Mouse (Mus musculus): ENCODE results near the gene Ccdc30. TPM values are rescaled to one million over a fixed set of nuclear protein-coding genes. Genes with fewer than 3 reads are reported as not detected.

Gene Ccdc30
- total and polyA plus RNA-seq, 3 experiments: 0.60 TPM; not detected in 2

DNA sequence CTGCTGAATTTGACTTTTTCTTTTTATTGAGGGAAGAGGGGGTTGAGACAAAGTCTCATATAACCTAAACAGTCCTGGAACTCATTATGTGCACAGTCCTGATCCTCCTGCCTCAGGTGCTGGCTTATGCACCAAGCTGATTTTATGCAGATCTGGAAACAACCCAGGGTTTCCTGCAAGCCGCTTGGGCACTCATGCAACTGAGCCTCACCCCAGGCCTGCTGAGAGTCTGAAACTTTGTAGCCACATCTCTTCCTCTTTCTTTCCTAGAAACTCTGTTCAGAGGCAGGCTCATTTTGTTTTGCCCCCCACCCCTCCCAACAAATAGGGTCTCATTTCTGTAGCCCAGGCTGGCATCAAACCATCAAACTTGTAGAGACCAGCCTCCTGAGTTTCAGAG is 101.6 kb downstream of the Ccdc30 start:
- ATAC-seq (ENCODE audit: extremely low read depth, insufficient number of reproducible peaks, low FRiP score, poor library complexity, severe bottlenecking) (no peak), DNase-seq (ENCODE audit: low spot score) (no peak)
- no peak overlapping the region for H3K4me3 ChIP-seq (ENCODE audit: low read depth, low read length)
- no peaks in the 10 kb centered on the region for H3K27me3 ChIP-seq (ENCODE audit: insufficient read depth, low read length)
- no peaks in the 10 kb centered on the region for H3K9me3 ChIP-seq (replicated peaks)
- TF ChIP-seq CTCF (IDR thresholded peaks at IDR 0.05; ENCODE audit: low read depth, low read length) (no peak), POLR2AphosphoS5 (IDR thresholded peaks at IDR 0.05; ENCODE audit: insufficient replicate concordance, low read depth, low read length) (no peak), GATA1 (IDR thresholded peaks at IDR 0.05; ENCODE audit: borderline replicate concordance, low read length) (no peak), TAL1 (conservative IDR thresholded peaks at IDR 0.05; ENCODE audit: low read depth, low read length) (no peak), GATA2 (IDR thresholded peaks at IDR 0.05; ENCODE audit: borderline replicate concordance, low read depth, low read length) (no peak)
- peaks cover 95% of the 10 kb centered on the region for H3K36me3 ChIP-seq (replicated peaks)
- H3K4me1 ChIP-seq (ENCODE audit: insufficient read depth, low read depth, low read length): peaks cover 14% of the 10 kb centered on the region

DNA sequence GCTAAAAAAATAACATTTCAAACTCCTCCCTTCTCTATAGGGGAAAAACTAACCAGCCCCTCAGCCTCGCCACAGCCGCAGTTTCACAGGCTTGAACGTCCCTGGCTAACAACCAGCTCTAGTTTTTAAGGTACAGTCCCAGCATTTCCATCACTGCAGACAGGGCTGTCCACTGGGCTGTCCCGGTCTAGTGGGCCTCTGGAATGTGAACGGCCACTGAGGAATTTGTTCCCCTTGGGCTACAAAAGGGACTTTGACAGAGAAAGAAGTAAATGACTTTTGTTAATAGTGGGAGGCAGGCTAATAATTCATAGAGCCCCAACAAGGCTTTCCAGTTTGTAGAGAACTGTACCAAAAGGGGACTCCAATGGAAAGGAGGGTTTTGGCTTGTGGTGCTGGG is 109.9 kb downstream of the Ccdc30 start:
- ATAC-seq (ENCODE audit: extremely low read depth, insufficient number of reproducible peaks, low FRiP score, poor library complexity, severe bottlenecking): no peak
- no peaks in the 10 kb centered on the region for H3K27me3 ChIP-seq (ENCODE audit: insufficient read depth, low read length)
- H3K4me3 ChIP-seq (ENCODE audit: low read depth, low read length): no peak overlapping the region
- peaks cover 86% of the 10 kb centered on the region for H3K36me3 ChIP-seq (replicated peaks)
- no peak for TF ChIP-seq GATA2 (IDR thresholded peaks at IDR 0.05; ENCODE audit: borderline replicate concordance, low read depth, low read length)
- no peak for TF ChIP-seq TAL1 (conservative IDR thresholded peaks at IDR 0.05; ENCODE audit: low read depth, low read length)
- TF ChIP-seq POLR2AphosphoS5 (IDR thresholded peaks at IDR 0.05; ENCODE audit: insufficient replicate concordance, low read depth, low read length): no peak
- TF ChIP-seq GATA1 (IDR thresholded peaks at IDR 0.05; ENCODE audit: borderline replicate concordance, low read length): no peak
- no peak for TF ChIP-seq CTCF (IDR thresholded peaks at IDR 0.05; ENCODE audit: low read depth, low read length)
- H3K4me1 ChIP-seq (ENCODE audit: insufficient read depth, low read depth, low read length): no peaks in the 10 kb centered on the region
- DNase-seq (ENCODE audit: low spot score): no peak
- no peaks in the 10 kb centered on the region for H3K9me3 ChIP-seq (replicated peaks)

DNA sequence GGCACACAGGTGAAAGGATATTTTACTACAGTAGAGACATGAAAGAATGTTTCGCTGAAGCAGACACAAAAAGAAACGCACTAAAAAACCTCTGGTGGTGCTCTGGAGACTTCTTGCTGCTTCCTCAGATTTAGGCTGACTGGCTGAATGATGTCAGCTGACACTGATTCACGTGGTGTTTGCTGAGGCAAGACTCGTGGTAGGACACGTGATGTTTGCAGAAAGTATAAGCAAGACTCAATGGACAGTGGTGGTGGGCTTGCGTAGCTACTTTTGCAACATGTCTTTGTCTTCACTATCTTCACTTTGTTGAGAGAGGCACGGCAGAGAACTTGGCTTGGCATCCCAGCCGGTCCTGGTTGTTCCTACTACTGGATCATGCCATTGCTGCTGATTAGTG is 112.0 kb downstream of the Ccdc30 start:
- TF ChIP-seq TAL1 (conservative IDR thresholded peaks at IDR 0.05; ENCODE audit: low read depth, low read length) (no peak), GATA1 (IDR thresholded peaks at IDR 0.05; ENCODE audit: borderline replicate concordance, low read length) (no peak), CTCF (IDR thresholded peaks at IDR 0.05; ENCODE audit: low read depth, low read length) (no peak), GATA2 (IDR thresholded peaks at IDR 0.05; ENCODE audit: borderline replicate concordance, low read depth, low read length) (no peak), POLR2AphosphoS5 (IDR thresholded peaks at IDR 0.05; ENCODE audit: insufficient replicate concordance, low read depth, low read length) (no peak)
- H3K4me3 ChIP-seq (ENCODE audit: low read depth, low read length): no peak overlapping the region
- DNase-seq (ENCODE audit: low spot score) (no peak), ATAC-seq (ENCODE audit: extremely low read depth, insufficient number of reproducible peaks, low FRiP score, poor library complexity, severe bottlenecking) (no peak)
- peaks cover 75% of the 10 kb centered on the region for H3K36me3 ChIP-seq (replicated peaks)
- no peaks in the 10 kb centered on the region for H3K9me3 ChIP-seq (replicated peaks)
- H3K4me1 ChIP-seq (ENCODE audit: insufficient read depth, low read depth, low read length): no peaks in the 10 kb centered on the region
- no peaks in the 10 kb centered on the region for H3K27me3 ChIP-seq (ENCODE audit: insufficient read depth, low read length)

DNA sequence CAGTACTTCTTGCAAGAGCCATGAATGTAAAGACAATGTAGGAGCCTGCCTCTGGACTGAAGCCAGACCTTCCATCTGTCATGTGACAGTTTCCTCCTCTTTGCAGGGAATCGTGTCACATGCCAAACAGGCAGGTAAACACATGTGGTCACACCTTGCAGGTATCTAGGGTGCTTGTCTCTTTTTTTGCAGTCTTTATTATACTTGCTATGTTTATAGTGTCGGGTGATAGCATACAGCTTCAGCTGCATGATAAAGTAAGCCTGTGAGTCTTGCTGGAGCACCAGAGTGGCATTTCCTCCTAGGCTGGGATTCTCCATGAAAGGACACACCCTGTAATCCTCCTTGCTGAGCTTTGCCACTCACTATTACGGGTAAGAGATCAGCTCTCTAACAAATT is 113.5 kb downstream of the Ccdc30 start:
- TF ChIP-seq CTCF (IDR thresholded peaks at IDR 0.05; ENCODE audit: low read depth, low read length) (no peak), GATA2 (IDR thresholded peaks at IDR 0.05; ENCODE audit: borderline replicate concordance, low read depth, low read length) (no peak), TAL1 (conservative IDR thresholded peaks at IDR 0.05; ENCODE audit: low read depth, low read length) (no peak), GATA1 (IDR thresholded peaks at IDR 0.05; ENCODE audit: borderline replicate concordance, low read length) (no peak)
- Histone ChIP-seq H3K9me3 (replicated peaks) (no peaks in the 10 kb centered on the region), H3K36me3 (replicated peaks) (peaks cover 60% of the 10 kb centered on the region), H3K4me3 (ENCODE audit: low read depth, low read length) (no peak overlapping the region), H3K4me1 (ENCODE audit: insufficient read depth, low read depth, low read length) (no peaks in the 10 kb centered on the region), H3K27me3 (ENCODE audit: insufficient read depth, low read length) (no peaks in the 10 kb centered on the region)
- DNase-seq (ENCODE audit: low spot score): no peak
- ATAC-seq (ENCODE audit: extremely low read depth, insufficient number of reproducible peaks, low FRiP score, poor library complexity, severe bottlenecking): no peak

DNA sequence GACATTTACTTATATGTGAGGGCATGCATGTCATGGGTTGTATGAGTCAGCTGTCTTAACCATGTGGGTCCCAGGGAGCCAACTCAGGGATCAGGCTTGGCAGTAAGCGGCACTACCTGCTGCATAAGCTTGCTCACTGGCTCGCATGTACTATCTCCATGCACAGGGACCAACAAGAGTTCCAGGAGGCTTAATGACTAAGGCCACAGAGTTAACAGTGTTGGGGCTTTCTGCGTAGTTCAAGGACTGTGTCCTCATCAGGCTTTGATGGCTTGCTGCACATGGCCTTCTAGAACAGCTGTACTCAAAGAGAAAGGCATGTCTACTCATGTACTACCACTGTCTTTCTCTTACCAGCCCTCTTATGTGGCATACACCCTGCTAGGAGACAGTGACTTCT is 114.6 kb downstream of the Ccdc30 start:
- Histone ChIP-seq H3K36me3 (replicated peaks) (peaks cover 52% of the 10 kb centered on the region), H3K27me3 (ENCODE audit: insufficient read depth, low read length) (no peaks in the 10 kb centered on the region), H3K4me3 (ENCODE audit: low read depth, low read length) (no peak overlapping the region), H3K9me3 (replicated peaks) (no peaks in the 10 kb centered on the region), H3K4me1 (ENCODE audit: insufficient read depth, low read depth, low read length) (peaks cover 3% of the 10 kb centered on the region)
- no peak for ATAC-seq (ENCODE audit: extremely low read depth, insufficient number of reproducible peaks, low FRiP score, poor library complexity, severe bottlenecking)
- no peak for DNase-seq (ENCODE audit: low spot score)
- no peak for TF ChIP-seq TAL1 (conservative IDR thresholded peaks at IDR 0.05; ENCODE audit: low read depth, low read length)
- TF ChIP-seq POLR2AphosphoS5 (IDR thresholded peaks at IDR 0.05; ENCODE audit: insufficient replicate concordance, low read depth, low read length): no peak
- no peak for TF ChIP-seq CTCF (IDR thresholded peaks at IDR 0.05; ENCODE audit: low read depth, low read length)
- TF ChIP-seq GATA1 (IDR thresholded peaks at IDR 0.05; ENCODE audit: borderline replicate concordance, low read length): no peak
- TF ChIP-seq GATA2 (IDR thresholded peaks at IDR 0.05; ENCODE audit: borderline replicate concordance, low read depth, low read length): no peak

DNA sequence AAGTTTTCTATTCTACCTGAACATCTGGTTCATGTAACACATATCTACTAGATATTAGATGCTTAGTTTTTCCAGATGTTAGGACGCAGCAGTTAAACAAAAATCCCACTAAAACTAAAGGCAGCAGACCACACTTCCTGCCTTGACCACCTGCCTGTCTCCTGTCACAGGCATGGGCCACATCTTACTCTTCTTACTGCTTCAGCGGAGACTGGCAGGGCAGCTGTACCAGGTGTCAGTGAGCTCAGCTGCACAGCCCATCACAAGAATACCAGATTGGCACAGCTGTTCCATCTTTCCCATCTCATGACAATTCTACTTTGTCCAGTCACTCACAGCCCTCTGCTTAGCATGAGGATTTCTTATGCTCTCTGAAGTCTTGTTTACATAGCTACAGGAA is 118.0 kb downstream of the Ccdc30 start:
- Histone ChIP-seq H3K4me1 (ENCODE audit: insufficient read depth, low read depth, low read length) (peaks cover 11% of the 10 kb centered on the region), H3K36me3 (replicated peaks) (peaks cover 36% of the 10 kb centered on the region), H3K4me3 (ENCODE audit: low read depth, low read length) (no peak overlapping the region), H3K9me3 (replicated peaks) (no peaks in the 10 kb centered on the region), H3K27me3 (ENCODE audit: insufficient read depth, low read length) (no peaks in the 10 kb centered on the region)
- ATAC-seq (ENCODE audit: extremely low read depth, insufficient number of reproducible peaks, low FRiP score, poor library complexity, severe bottlenecking) (no peak), DNase-seq (ENCODE audit: low spot score) (no peak)
- no peak for TF ChIP-seq TAL1 (conservative IDR thresholded peaks at IDR 0.05; ENCODE audit: low read depth, low read length)
- TF ChIP-seq GATA1 (IDR thresholded peaks at IDR 0.05; ENCODE audit: borderline replicate concordance, low read length): no peak
- TF ChIP-seq CTCF (IDR thresholded peaks at IDR 0.05; ENCODE audit: low read depth, low read length): no peak
- no peak for TF ChIP-seq GATA2 (IDR thresholded peaks at IDR 0.05; ENCODE audit: borderline replicate concordance, low read depth, low read length)
- TF ChIP-seq POLR2AphosphoS5 (IDR thresholded peaks at IDR 0.05; ENCODE audit: insufficient replicate concordance, low read depth, low read length): no peak

DNA sequence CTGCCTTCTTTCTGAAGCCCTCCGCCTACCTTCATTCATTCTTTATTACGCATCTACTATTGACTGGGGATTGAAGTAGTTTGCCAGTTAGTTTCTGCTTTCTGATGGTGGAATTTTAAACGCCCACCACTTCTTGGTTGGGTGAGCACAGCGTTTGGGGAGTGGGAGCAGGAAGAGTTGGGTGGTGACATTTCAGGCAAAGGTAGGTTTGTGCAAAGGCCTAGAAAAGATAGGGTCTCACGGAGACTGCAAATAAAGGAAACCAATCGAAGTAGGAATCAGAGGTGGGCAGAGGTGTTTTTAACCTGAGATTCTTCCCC is 120.2 kb downstream of the Ccdc30 start:
- Histone ChIP-seq H3K4me3 (ENCODE audit: low read depth, low read length) (peak overlapping the region; percentile 85), H3K9me3 (replicated peaks) (no peaks in the 10 kb centered on the region), H3K36me3 (replicated peaks) (peaks cover 39% of the 10 kb centered on the region), H3K4me1 (ENCODE audit: insufficient read depth, low read depth, low read length) (peaks cover 22% of the 10 kb centered on the region), H3K27me3 (ENCODE audit: insufficient read depth, low read length) (no peaks in the 10 kb centered on the region)
- no peak for ATAC-seq (ENCODE audit: extremely low read depth, insufficient number of reproducible peaks, low FRiP score, poor library complexity, severe bottlenecking)
- TF ChIP-seq GATA1 (IDR thresholded peaks at IDR 0.05; ENCODE audit: borderline replicate concordance, low read length): no peak
- TF ChIP-seq CTCF (IDR thresholded peaks at IDR 0.05; ENCODE audit: low read depth, low read length): no peak
- TF ChIP-seq TAL1 (conservative IDR thresholded peaks at IDR 0.05; ENCODE audit: low read depth, low read length): no peak
- no peak for TF ChIP-seq POLR2AphosphoS5 (IDR thresholded peaks at IDR 0.05; ENCODE audit: insufficient replicate concordance, low read depth, low read length)
- no peak for DNase-seq (ENCODE audit: low spot score)
